Mouse (Mus musculus) small intestine, adult 2 months (tissue): ENCODE data around the gene Prr19.

Experiments used
- CTCF ChIP-seq: fragments of 200-500 bp; IDR thresholded peaks from 2 replicates; pipeline ENCODE4 v1.5.1; 2012; ENCODE audit warnings: low read depth, mild to moderate bottlenecking, control low read depth, inconsistent platforms, low read length, moderate library complexity, mixed read lengths; ENCODE audit not compliant: insufficient replicate concordance, insufficient read length; ENCODE audit errors: extremely low read depth
- POLR2A ChIP-seq: fragments of 200-500 bp; IDR thresholded peaks from 2 replicates; pipeline ENCODE4 v1.6.1; 2012; ENCODE audit warnings: low read depth, mild to moderate bottlenecking, control low read depth, inconsistent platforms, low read length, moderate library complexity

GRCm38 (mm10) chr7:25292107-25292506, 9.1 kb upstream of the Prr19 start:
- TF ChIP-seq CTCF (no peak), POLR2A (no peak)
